Mouse (Mus musculus): ENCODE measurements at regions not wholly inside any gene's neighbourhood (a gene's known extent, or its start where the extent isn't known, plus 50 kb on each side); places are given as distances from the start of the nearest gene placed in this dataset.

GRCm38 (mm10) chr9:63880487-63881260 is 122.9 kb upstream of the Smad3 start:
- TF ChIP-seq CTCF (IDR thresholded peaks at IDR 0.05; ENCODE audit: borderline replicate concordance, insufficient read depth, low read length) (no peak), POLR2A (IDR thresholded peaks at IDR 0.05; ENCODE audit: low read depth, low read length) (no peak)

All from embryonic fibroblast, embryonic 13.5 days (primary cell).